Mouse (Mus musculus): ENCODE data around the gene Hcar1. TPM values are rescaled to one million over a fixed set of nuclear protein-coding genes. Genes with fewer than 3 reads are reported as not detected.
A peak's percentile ranks its signal among the peaks of the same experiment; 100 is the strongest.

The Hcar1 gene
- total and polyA plus RNA-seq, 3 experiments = 0.22 TPM; not detected in 2

- peaks cover 14% of the 10 kb centered on the region for H3K27me3 ChIP-seq (ENCODE audit: insufficient read depth, low read length)
- DNase-seq (ENCODE audit: low spot score) = no peak
- no peaks in the 10 kb centered on the region for H3K36me3 ChIP-seq (replicated peaks)
- H3K4me1 ChIP-seq (ENCODE audit: insufficient read depth, low read depth, low read length) = peaks cover 19% of the 10 kb centered on the region
- no peak overlapping the region for H3K4me3 ChIP-seq (ENCODE audit: low read depth, low read length)
- H3K9me3 ChIP-seq (replicated peaks) = no peaks in the 10 kb centered on the region
- ATAC-seq (ENCODE audit: extremely low read depth, insufficient number of reproducible peaks, low FRiP score, poor library complexity, severe bottlenecking) = no peak
- no peak for TF ChIP-seq POLR2AphosphoS5 (IDR thresholded peaks at IDR 0.05; ENCODE audit: insufficient replicate concordance, low read depth, low read length)
- TF ChIP-seq GATA1 (IDR thresholded peaks at IDR 0.05; ENCODE audit: borderline replicate concordance, low read length) = no peak
- no peak for TF ChIP-seq CTCF (IDR thresholded peaks at IDR 0.05; ENCODE audit: low read depth, low read length)
- no peak for TF ChIP-seq GATA2 (IDR thresholded peaks at IDR 0.05; ENCODE audit: borderline replicate concordance, low read depth, low read length)
- TF ChIP-seq TAL1 (conservative IDR thresholded peaks at IDR 0.05; ENCODE audit: low read depth, low read length) = no peak
Measured at GRCm38 (mm10) chr5:123890987-123891386, 11.2 kb upstream of the Hcar1 start.

GRCm38 (mm10) chr5:123890312-123890711, 10.5 kb upstream of the Hcar1 start:
- ATAC-seq (ENCODE audit: extremely low read depth, insufficient number of reproducible peaks, low FRiP score, poor library complexity, severe bottlenecking) (no peak), DNase-seq (ENCODE audit: low spot score) (no peak)
- H3K27me3 ChIP-seq (ENCODE audit: insufficient read depth, low read length) = peaks cover 14% of the 10 kb centered on the region
- peaks cover 13% of the 10 kb centered on the region for H3K4me1 ChIP-seq (ENCODE audit: insufficient read depth, low read depth, low read length)
- H3K4me3 ChIP-seq (ENCODE audit: low read depth, low read length) = no peak overlapping the region
- TF ChIP-seq CTCF (IDR thresholded peaks at IDR 0.05; ENCODE audit: low read depth, low read length) (no peak), GATA2 (IDR thresholded peaks at IDR 0.05; ENCODE audit: borderline replicate concordance, low read depth, low read length) (no peak), POLR2AphosphoS5 (IDR thresholded peaks at IDR 0.05; ENCODE audit: insufficient replicate concordance, low read depth, low read length) (no peak), GATA1 (IDR thresholded peaks at IDR 0.05; ENCODE audit: borderline replicate concordance, low read length) (no peak), TAL1 (conservative IDR thresholded peaks at IDR 0.05; ENCODE audit: low read depth, low read length) (no peak)
- no peaks in the 10 kb centered on the region for H3K9me3 ChIP-seq (replicated peaks)
- H3K36me3 ChIP-seq (replicated peaks) = no peaks in the 10 kb centered on the region

GRCm38 (mm10) chr5:123886365-123886764, 6.5 kb upstream of the Hcar1 start:
- peaks cover 22% of the 10 kb centered on the region for H3K27me3 ChIP-seq (ENCODE audit: insufficient read depth, low read length)
- TF ChIP-seq GATA1 (IDR thresholded peaks at IDR 0.05; ENCODE audit: borderline replicate concordance, low read length) (no peak), CTCF (IDR thresholded peaks at IDR 0.05; ENCODE audit: low read depth, low read length) (no peak), GATA2 (IDR thresholded peaks at IDR 0.05; ENCODE audit: borderline replicate concordance, low read depth, low read length) (no peak), TAL1 (conservative IDR thresholded peaks at IDR 0.05; ENCODE audit: low read depth, low read length) (no peak), POLR2AphosphoS5 (IDR thresholded peaks at IDR 0.05; ENCODE audit: insufficient replicate concordance, low read depth, low read length) (no peak)
- no peaks in the 10 kb centered on the region for H3K36me3 ChIP-seq (replicated peaks)
- DNase-seq (ENCODE audit: low spot score) (no peak), ATAC-seq (ENCODE audit: extremely low read depth, insufficient number of reproducible peaks, low FRiP score, poor library complexity, severe bottlenecking) (no peak)
- peaks cover 15% of the 10 kb centered on the region for H3K4me1 ChIP-seq (ENCODE audit: insufficient read depth, low read depth, low read length)
- H3K4me3 ChIP-seq (ENCODE audit: low read depth, low read length) = no peak overlapping the region
- H3K9me3 ChIP-seq (replicated peaks) = no peaks in the 10 kb centered on the region

- DNase-seq (ENCODE audit: low spot score) = peak; percentile 18
- Histone ChIP-seq H3K4me3 (ENCODE audit: low read depth, low read length) (no peak overlapping the region), H3K4me1 (ENCODE audit: insufficient read depth, low read depth, low read length) (peaks cover 14% of the 10 kb centered on the region), H3K9me3 (replicated peaks) (no peaks in the 10 kb centered on the region), H3K27me3 (ENCODE audit: insufficient read depth, low read length) (peaks cover 20% of the 10 kb centered on the region), H3K36me3 (replicated peaks) (no peaks in the 10 kb centered on the region)
- TF ChIP-seq CTCF (IDR thresholded peaks at IDR 0.05; ENCODE audit: low read depth, low read length) (no peak), GATA2 (IDR thresholded peaks at IDR 0.05; ENCODE audit: borderline replicate concordance, low read depth, low read length) (no peak), POLR2AphosphoS5 (IDR thresholded peaks at IDR 0.05; ENCODE audit: insufficient replicate concordance, low read depth, low read length) (no peak), GATA1 (IDR thresholded peaks at IDR 0.05; ENCODE audit: borderline replicate concordance, low read length) (no peak), TAL1 (conservative IDR thresholded peaks at IDR 0.05; ENCODE audit: low read depth, low read length) (no peak)
- no peak for ATAC-seq (ENCODE audit: extremely low read depth, insufficient number of reproducible peaks, low FRiP score, poor library complexity, severe bottlenecking)
Measured at GRCm38 (mm10) chr5:123884332-123884731, 4.5 kb upstream of the Hcar1 start.

- H3K36me3 ChIP-seq (replicated peaks) = no peaks in the 10 kb centered on the region
- no peaks in the 10 kb centered on the region for H3K9me3 ChIP-seq (replicated peaks)
- ATAC-seq (ENCODE audit: extremely low read depth, insufficient number of reproducible peaks, low FRiP score, poor library complexity, severe bottlenecking) (no peak), DNase-seq (ENCODE audit: low spot score) (no peak)
- TF ChIP-seq GATA1 (IDR thresholded peaks at IDR 0.05; ENCODE audit: borderline replicate concordance, low read length) (no peak), POLR2AphosphoS5 (IDR thresholded peaks at IDR 0.05; ENCODE audit: insufficient replicate concordance, low read depth, low read length) (no peak), CTCF (IDR thresholded peaks at IDR 0.05; ENCODE audit: low read depth, low read length) (no peak), TAL1 (conservative IDR thresholded peaks at IDR 0.05; ENCODE audit: low read depth, low read length) (no peak), GATA2 (IDR thresholded peaks at IDR 0.05; ENCODE audit: borderline replicate concordance, low read depth, low read length) (no peak)
- peaks cover 14% of the 10 kb centered on the region for H3K4me1 ChIP-seq (ENCODE audit: insufficient read depth, low read depth, low read length)
- peaks cover 17% of the 10 kb centered on the region for H3K27me3 ChIP-seq (ENCODE audit: insufficient read depth, low read length)
- no peak overlapping the region for H3K4me3 ChIP-seq (ENCODE audit: low read depth, low read length)
Measured at GRCm38 (mm10) chr5:123883891-123884290, 4.1 kb upstream of the Hcar1 start.

GRCm38 (mm10) chr5:123880778-123881177, 958 bp upstream of the Hcar1 start:
- Histone ChIP-seq H3K36me3 (replicated peaks) (no peaks in the 10 kb centered on the region), H3K27me3 (ENCODE audit: insufficient read depth, low read length) (peaks cover 20% of the 10 kb centered on the region; the same call in 1 of the 2 replicates), H3K9me3 (replicated peaks) (no peaks in the 10 kb centered on the region), H3K4me1 (ENCODE audit: insufficient read depth, low read depth, low read length) (peaks cover 14% of the 10 kb centered on the region), H3K4me3 (ENCODE audit: low read depth, low read length) (no peak overlapping the region)
- ATAC-seq (ENCODE audit: extremely low read depth, insufficient number of reproducible peaks, low FRiP score, poor library complexity, severe bottlenecking) (no peak), DNase-seq (ENCODE audit: low spot score) (no peak)
- no peak for TF ChIP-seq GATA1 (IDR thresholded peaks at IDR 0.05; ENCODE audit: borderline replicate concordance, low read length)
- TF ChIP-seq GATA2 (IDR thresholded peaks at IDR 0.05; ENCODE audit: borderline replicate concordance, low read depth, low read length) = no peak
- TF ChIP-seq TAL1 (conservative IDR thresholded peaks at IDR 0.05; ENCODE audit: low read depth, low read length) = no peak
- TF ChIP-seq POLR2AphosphoS5 (IDR thresholded peaks at IDR 0.05; ENCODE audit: insufficient replicate concordance, low read depth, low read length) = no peak
- no peak for TF ChIP-seq CTCF (IDR thresholded peaks at IDR 0.05; ENCODE audit: low read depth, low read length)

Data from G1E (cell line).